Comparison of ENCODE assay signal across 13 mouse cellular contexts in the genomic region with DNA sequence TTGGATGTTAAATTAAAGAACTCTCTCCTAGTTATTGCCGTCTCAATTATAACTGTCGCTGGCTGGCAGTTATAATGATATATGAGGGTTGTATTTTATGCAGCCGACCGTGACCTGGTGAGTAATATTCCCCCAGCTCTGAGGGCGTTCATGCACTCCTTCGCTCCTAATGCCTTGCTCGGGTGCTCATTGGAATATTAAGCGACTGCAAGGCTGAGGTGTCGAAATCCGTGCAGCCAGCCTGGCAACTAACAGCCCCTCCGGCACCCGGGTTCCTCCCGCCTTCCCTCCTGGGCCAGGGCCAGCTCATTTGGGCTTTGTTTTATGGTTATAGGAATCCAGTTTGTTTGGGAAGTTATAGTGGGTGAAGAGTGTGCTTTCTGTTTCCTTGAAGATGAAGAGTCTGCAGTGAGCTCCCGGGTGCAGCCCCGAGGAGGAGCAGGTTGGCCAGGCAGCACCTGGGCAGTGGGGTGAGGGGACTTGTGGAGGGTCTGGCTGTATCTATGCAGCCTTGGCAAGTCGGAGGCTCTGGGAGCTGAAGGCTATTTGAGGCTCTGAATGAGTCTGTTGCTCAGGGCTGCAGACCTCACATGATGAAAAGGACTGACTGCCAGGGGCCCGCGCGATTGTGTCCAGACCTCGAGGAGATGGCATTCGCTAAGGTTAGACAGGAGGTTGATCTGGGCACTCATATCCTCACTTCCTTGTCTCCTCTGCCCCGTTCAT. TPM values are rescaled to one million over a fixed set of nuclear protein-coding genes. Genes with fewer than 3 reads are reported as not detected.
A peak's percentile ranks its signal among the peaks of the same experiment; 100 is the strongest.
DNase-seq lines count a peak whose midpoint lies in the region; ATAC-seq lines count a peak whose summit lies in the region.
"Had no signal": no experiment of that assay in that cellular context is flagged by ENCODE, and none has a peak within 500 bp of the region (broad histone marks: within the 10 kb centered on the region; RNA-seq: fewer than 3 reads in every experiment).

No protein-coding gene starts in this region.

- peaks cover 30 to 31% of the 10 kb centered on the region in 2 experiments for H3K4me1 ChIP-seq in heart, embryonic 14.5 days (ENCODE audit: control insufficient read depth in 2 of 2, insufficient read depth in 2 of 2, low read length in 2 of 2)
- H3K4me1 ChIP-seq in limb, embryonic 10.5 days, result peaks cover 21% of the 10 kb centered on the region

- peak; percentile 19 for DNase-seq in adrenal gland, adult 2 months
- DNase-seq in adrenal gland, adult 8-10 months, result no peak
- DNase-seq in NIH3T3 (ENCODE audit: low read depth), result peak; percentile 65
- no peak for DNase-seq in limb, embryonic 10.5 days (ENCODE audit: low spot score)
- DNase-seq in lung, adult 18-20 months, result no peak
- DNase-seq in cerebellum, adult 11-12 months, result no peak
- DNase-seq: thymus, postnatal 36 days had no signal

- H3K9ac ChIP-seq in heart, embryonic 14.5 days (ENCODE audit: low read length), result peak overlapping the region; percentile 51

- H3K27ac ChIP-seq in heart, embryonic 14.5 days (replicated peaks in 1 of 2; ENCODE audit: control insufficient read depth in 1 of 2, insufficient read depth in 1 of 2, low read depth in 2 of 2, low read length in 2 of 2), result peak overlapping the region; percentile 69 to 76
- peak overlapping the region; percentile 42; the same call in 1 of the 2 replicates for H3K27ac ChIP-seq in limb, embryonic 10.5 days

- H3K4me3 ChIP-seq in heart, embryonic 14.5 days (ENCODE audit: control insufficient read depth in 1 of 2, insufficient read depth in 1 of 2, low read depth in 1 of 2, low read length in 2 of 2), result no peak overlapping the region
- no peak overlapping the region for H3K4me3 ChIP-seq in limb, embryonic 10.5 days
- H3K4me3 ChIP-seq: myocyte had no signal

- WGBS in heart, embryonic 14.5 days, result 41% methylated on average over 22 of the region's 22 CpGs
- WGBS in limb, embryonic 10.5 days, result 48% methylated on average over 22 of the region's 22 CpGs

- ATAC-seq in heart, embryonic 14.5 days (ENCODE audit: insufficient number of reproducible peaks, insufficient read depth, low FRiP score, low read depth), result peak; percentile 15; the same call in 1 of the 2 replicates
- no peak for ATAC-seq in activated CD4-positive, CD25-positive, alpha-beta regulatory T cell, adult 4 months

- H3K4me2 ChIP-seq in heart, embryonic 14.5 days (ENCODE audit: low read length), result peak overlapping the region; percentile 52

- H3K9me3 ChIP-seq in heart, embryonic 14.5 days (ENCODE audit: control insufficient read depth, low read length), result peaks cover 7% of the 10 kb centered on the region; the same call in 1 of the 2 replicates
- no peaks in the 10 kb centered on the region for H3K9me3 ChIP-seq in limb, embryonic 10.5 days (replicated peaks)

- H3K27me3 ChIP-seq in heart, embryonic 14.5 days (ENCODE audit: control insufficient read depth, insufficient read depth, low read length), result 0 out of 2 replicates have a peak, but pooled peaks cover 4% of the 10 kb centered on the region
- peaks cover 73% of the 10 kb centered on the region for H3K27me3 ChIP-seq in limb, embryonic 10.5 days (ENCODE audit: low read depth, poor library complexity, severe bottlenecking)

- no peaks in the 10 kb centered on the region for H3K36me3 ChIP-seq in heart, embryonic 14.5 days (ENCODE audit: control insufficient read depth, insufficient read depth, low read length)
- H3K36me3 ChIP-seq in limb, embryonic 10.5 days, result no peaks in the 10 kb centered on the region

RNA-seq across cellular contexts. Expression of gene Gm26897, which starts 8.4 kb away (rescaled TPM):
- not detected for total RNA-seq in adrenal gland, adult 2 months (2021)
- not detected in 2 replicates for polyA plus RNA-seq in adrenal gland, adult 2 months (2012; rRNA removed)
- not detected for total RNA-seq in adrenal gland, adult 8-10 months (2022)
- not detected in 2 replicates for polyA plus RNA-seq in heart, embryonic 14.5 days (2014; fragmentation: Nextera tagmentation; extraction: Ambion mirVana)
- polyA plus RNA-seq in limb, embryonic 10.5 days (2016; fragmentation: Nextera tagmentation; extraction: Ambion mirVana), result not detected in 2 replicates
- not detected for polyA plus RNA-seq in activated CD4-positive, CD25-positive, alpha-beta regulatory T cell, adult 4 months (2017; shearing (Covaris generic))
- total RNA-seq: adrenal gland, postnatal 36 days; left cerebral cortex, postnatal 14 days had no signal
- polyA plus RNA-seq: embryonic facial prominence, embryonic 14.5 days; myocyte had no signal

Comparison
In these comparisons a context has a peak if more than half of its experiments do, and no peak if none do; other contexts are left out.
1. DNase-seq: peak in adrenal gland, adult 2 months (single experiment) and NIH3T3 (single experiment); none in adrenal gland, adult 8-10 months (single experiment), limb, embryonic 10.5 days (single experiment), lung, adult 18-20 months (0 of 2) and cerebellum, adult 11-12 months (single experiment).